Mouse (Mus musculus) midbrain, embryonic 14.5 days (tissue): ENCODE measurements at regions not wholly inside any gene's neighbourhood (a gene's known extent, or its start where the extent isn't known, plus 50 kb on each side); places are given as distances from the start of the nearest gene placed in this dataset.
"Not testable (repeated sequence)": the region's sequence is repeated elsewhere in the genome, so short reads cannot be mapped to it uniquely, and the experiment has no call there.

ENCODE experiments used
- ATAC-seq: fragments of 200-750 bp; cut with Nextera tagmentation; 2 replicates; pipeline ENCODE4 v1.8.0; 2017; ENCODE audit warnings: moderate number of reproducible peaks, moderate library complexity; ENCODE audit not compliant: low FRiP score, low TSS enrichment
- DNase-seq: peaks from one replicate; pipeline ENCODE4 v3.0.0-alpha.2; 2015
- H3K27ac ChIP-seq: fragments of 300-500 bp; sonication (generic); replicated peaks from 2 replicates; pipeline ENCODE4 v1.5.1; 2014; ENCODE audit warnings: mild to moderate bottlenecking, low read depth, low read length, moderate library complexity
- H3K27me3 ChIP-seq: fragments of 300-500 bp; sonication (generic); 2 replicates; pipeline ENCODE4 v1.6.1; 2014; ENCODE audit warnings: low read length, control low read depth, mixed read lengths; ENCODE audit not compliant: control insufficient read depth, insufficient read depth
- H3K36me3 ChIP-seq: fragments of 300-500 bp; sonication (generic); 2 replicates; pipeline ENCODE4 v1.6.1; 2014; ENCODE audit warnings: low read length, control low read depth; ENCODE audit not compliant: control insufficient read depth, insufficient read depth
- H3K4me1 ChIP-seq: fragments of 300-500 bp; sonication (generic); 2 replicates; pipeline ENCODE4 v1.6.1; 2014; ENCODE audit warnings: mild to moderate bottlenecking, antibody characterized with exemption, low read length, control low read depth; ENCODE audit not compliant: control insufficient read depth, insufficient read depth
- H3K4me2 ChIP-seq: fragments of 300-500 bp; sonication (generic); 2 replicates; pipeline ENCODE4 v1.6.1; 2014; ENCODE audit warnings: mild to moderate bottlenecking, low read length, moderate library complexity
- H3K4me3 ChIP-seq: fragments of 300-500 bp; sonication (generic); replicated peaks from 2 replicates; pipeline ENCODE4 v1.5.1; 2014; ENCODE audit warnings: low read depth, low read length
- H3K9ac ChIP-seq: fragments of 300-500 bp; sonication (generic); replicated peaks from 2 replicates; pipeline ENCODE4 v1.6.1; 2014; ENCODE audit warnings: mild to moderate bottlenecking, low read length, moderate library complexity
- H3K9me3 ChIP-seq: fragments of 300-500 bp; sonication (generic); 2 replicates; pipeline ENCODE4 v1.6.1; 2016; ENCODE audit warnings: low read length, control low read depth, mixed read lengths; ENCODE audit not compliant: control insufficient read depth
- WGBS: fragments of 180-500 bp; shearing (Covaris S2); extraction: QIAGEN DNeasy Blood & Tissue Kit; methylation state at CpG from one replicate; pipeline ENCODE4 v1.1.7; 2014; 5-methylcytosine and 5-hydroxymethylcytosine counted together

DNA sequence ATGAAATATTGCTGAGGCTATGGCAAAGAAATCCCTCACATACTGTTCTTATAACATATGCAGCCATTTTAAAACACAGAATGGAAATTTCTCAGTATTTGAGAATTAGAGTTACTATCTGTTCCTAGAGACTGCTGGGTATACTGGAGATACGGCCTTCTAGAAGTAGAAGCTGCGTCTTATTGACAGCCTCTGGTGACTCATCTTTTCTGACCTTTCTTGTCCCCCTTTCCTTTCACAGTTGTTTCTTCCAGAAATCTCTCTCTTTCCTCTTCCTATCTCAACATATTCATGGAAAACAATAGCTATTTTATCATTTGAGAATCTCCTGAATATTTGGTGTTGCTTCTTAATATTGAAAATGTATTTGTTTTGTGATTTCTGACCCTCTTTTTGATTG is 315.1 kb downstream of the Atxn7l3b start:
- 91% methylated on average over 2 of the region's 2 CpGs for WGBS
- ATAC-seq, result no peak

DNA sequence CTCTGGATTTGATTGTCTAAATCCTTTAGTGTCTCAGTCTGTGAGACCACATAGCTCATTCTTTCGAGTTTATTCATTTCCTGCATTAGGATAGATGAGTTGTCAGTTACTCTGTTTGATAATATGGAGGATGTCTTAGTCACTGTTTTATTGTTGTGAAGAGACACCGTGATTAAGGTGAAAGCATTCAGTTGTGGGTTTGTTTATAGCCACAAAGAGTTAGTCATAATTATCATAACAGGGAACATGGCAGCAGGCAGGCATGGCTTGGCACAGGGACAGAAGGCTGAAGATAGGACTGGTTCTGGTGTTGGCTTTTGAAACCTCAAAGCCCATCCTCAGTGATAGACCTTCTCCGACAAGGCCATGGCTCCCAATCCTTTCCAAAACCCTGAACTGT is 314.6 kb downstream of the Atxn7l3b start:
- H3K4me2 ChIP-seq, result no peak overlapping the region
- H3K36me3 ChIP-seq, result no peaks in the 10 kb centered on the region
- no peaks in the 10 kb centered on the region for H3K9me3 ChIP-seq
- DNase-seq (no peak), ATAC-seq (no peak)
- no peak overlapping the region for H3K4me3 ChIP-seq
- 87% methylated on average over 3 of the region's 3 CpGs for WGBS
- H3K4me1 ChIP-seq, result no peaks in the 10 kb centered on the region
- no peak overlapping the region for H3K27ac ChIP-seq
- no peak overlapping the region for H3K9ac ChIP-seq
- H3K27me3 ChIP-seq, result no peaks in the 10 kb centered on the region

More for the DNA sequence above, 315.1 kb downstream of the Atxn7l3b start:
- Histone ChIP-seq H3K9ac (no peak overlapping the region), H3K9me3 (no peaks in the 10 kb centered on the region), H3K4me1 (no peaks in the 10 kb centered on the region), H3K4me2 (no peak overlapping the region), H3K4me3 (no peak overlapping the region), H3K36me3 (no peaks in the 10 kb centered on the region), H3K27ac (no peak overlapping the region), H3K27me3 (no peaks in the 10 kb centered on the region)
- DNase-seq, result no peak

DNA sequence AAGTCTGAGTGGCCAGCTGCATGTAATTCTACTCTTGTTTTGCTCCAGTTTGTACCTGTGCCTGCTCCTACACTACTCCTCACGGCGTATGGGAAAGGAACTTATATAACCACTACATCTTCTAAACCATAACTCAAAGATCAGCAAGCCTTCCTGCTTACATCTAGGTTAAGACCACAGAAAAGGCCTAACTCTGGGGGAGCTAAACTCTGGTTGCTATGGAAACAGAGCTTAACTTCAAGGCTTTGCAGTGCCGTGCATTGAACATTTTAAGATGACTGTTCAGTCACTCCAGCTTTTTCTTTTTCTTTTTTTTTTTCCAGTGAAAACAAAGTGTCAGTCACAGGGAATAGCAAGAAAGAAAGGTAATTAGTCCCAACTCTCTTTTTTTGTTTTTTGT is 309.1 kb downstream of the Atxn7l3b start:
- no peak overlapping the region for H3K27ac ChIP-seq
- H3K36me3 ChIP-seq, result no peaks in the 10 kb centered on the region
- no peak overlapping the region for H3K9ac ChIP-seq
- 46% methylated on average over 3 of the region's 3 CpGs for WGBS
- no peaks in the 10 kb centered on the region for H3K27me3 ChIP-seq
- ATAC-seq, result no peak
- no peak overlapping the region for H3K4me3 ChIP-seq
- H3K4me1 ChIP-seq, result 0 out of 2 replicates have a peak, but pooled peaks cover 3% of the 10 kb centered on the region
- H3K9me3 ChIP-seq, result no peaks in the 10 kb centered on the region
- no peak overlapping the region for H3K4me2 ChIP-seq
- DNase-seq, result peak; percentile 84

DNA sequence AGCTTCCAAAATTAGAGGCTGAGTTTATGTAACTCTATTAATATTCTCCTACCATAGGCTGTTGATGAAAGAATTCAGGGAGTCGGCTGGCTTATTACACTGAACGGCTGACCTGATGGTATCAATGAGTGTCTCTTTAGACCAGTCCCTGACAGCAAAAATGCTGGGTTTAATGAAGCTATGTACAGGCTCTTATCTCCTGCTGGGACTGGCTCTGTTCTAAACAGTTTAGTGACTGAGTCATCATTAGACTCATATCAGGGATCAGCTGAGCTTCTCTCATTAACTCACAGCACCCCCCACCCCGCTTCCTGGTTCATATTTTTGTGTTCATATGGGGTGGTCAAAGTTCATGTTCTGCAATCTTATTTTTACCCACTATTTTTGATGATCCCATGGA is 299.0 kb downstream of the Atxn7l3b start:
- DNase-seq (no peak), ATAC-seq (peak; percentile 24; the same call in 1 of the 2 replicates)
- H3K36me3 ChIP-seq, result no peaks in the 10 kb centered on the region
- no peak overlapping the region for H3K27ac ChIP-seq
- 71% methylated on average over 3 of the region's 3 CpGs for WGBS
- H3K9me3 ChIP-seq, result no peaks in the 10 kb centered on the region
- no peaks in the 10 kb centered on the region for H3K27me3 ChIP-seq
- H3K9ac ChIP-seq, result no peak overlapping the region
- H3K4me1 ChIP-seq, result no peaks in the 10 kb centered on the region
- H3K4me3 ChIP-seq, result no peak overlapping the region
- no peak overlapping the region for H3K4me2 ChIP-seq

DNA sequence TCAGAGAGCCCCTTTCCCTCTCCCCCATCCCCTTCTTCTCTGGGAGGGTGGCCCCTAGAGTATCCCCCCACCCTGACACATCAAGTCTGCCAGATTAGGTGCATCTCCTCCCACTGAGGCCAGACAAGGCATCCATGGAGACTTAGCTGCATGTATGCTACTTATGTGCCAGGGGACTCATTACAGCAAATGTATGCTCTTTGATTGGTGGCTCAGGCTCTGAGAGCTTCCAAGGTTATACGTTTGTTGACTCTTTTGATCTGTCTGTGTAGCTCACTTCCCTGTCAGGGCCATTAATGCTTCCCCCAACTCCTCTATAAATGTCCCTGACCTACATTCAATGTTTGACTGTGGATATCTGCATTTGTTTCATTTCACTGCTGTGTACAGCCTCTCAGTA is 293.6 kb downstream of the Atxn7l3b start:
- Histone ChIP-seq H3K27ac (no peak overlapping the region), H3K9ac (no peak overlapping the region), H3K27me3 (no peaks in the 10 kb centered on the region), H3K4me3 (no peak overlapping the region), H3K36me3 (no peaks in the 10 kb centered on the region), H3K9me3 (no peaks in the 10 kb centered on the region), H3K4me1 (no peaks in the 10 kb centered on the region), H3K4me2 (no peak overlapping the region)
- peak; percentile 8 for DNase-seq
- no peak for ATAC-seq
- WGBS, result 45% methylated on average over 1 of the region's 1 CpGs

DNA sequence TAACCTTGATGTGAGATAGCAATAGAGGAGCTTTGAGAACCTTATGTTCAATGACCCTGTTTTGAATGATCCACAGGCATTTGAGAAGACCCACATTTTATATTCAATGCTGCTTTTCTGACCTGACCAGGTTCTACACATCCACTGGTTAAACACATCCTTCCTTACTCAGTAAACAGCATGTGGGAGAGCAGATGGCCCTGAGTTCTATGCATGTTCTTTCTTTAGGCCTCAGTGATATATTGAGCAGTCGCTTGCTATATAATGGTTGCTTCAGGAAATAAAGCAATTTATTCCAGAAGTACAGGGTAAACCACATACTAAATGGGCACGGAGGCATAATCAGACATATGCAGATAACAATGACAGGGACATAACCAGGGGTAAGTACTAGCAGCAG is 292.2 kb downstream of the Atxn7l3b start:
- H3K27ac ChIP-seq, result no peak overlapping the region
- WGBS, result 92% methylated on average over 2 of the region's 2 CpGs
- H3K9me3 ChIP-seq, result no peaks in the 10 kb centered on the region
- H3K36me3 ChIP-seq, result no peaks in the 10 kb centered on the region
- no peak overlapping the region for H3K9ac ChIP-seq
- H3K4me2 ChIP-seq, result no peak overlapping the region
- H3K4me1 ChIP-seq, result no peaks in the 10 kb centered on the region
- DNase-seq (no peak), ATAC-seq (no peak)
- H3K27me3 ChIP-seq, result no peaks in the 10 kb centered on the region
- H3K4me3 ChIP-seq, result no peak overlapping the region

DNA sequence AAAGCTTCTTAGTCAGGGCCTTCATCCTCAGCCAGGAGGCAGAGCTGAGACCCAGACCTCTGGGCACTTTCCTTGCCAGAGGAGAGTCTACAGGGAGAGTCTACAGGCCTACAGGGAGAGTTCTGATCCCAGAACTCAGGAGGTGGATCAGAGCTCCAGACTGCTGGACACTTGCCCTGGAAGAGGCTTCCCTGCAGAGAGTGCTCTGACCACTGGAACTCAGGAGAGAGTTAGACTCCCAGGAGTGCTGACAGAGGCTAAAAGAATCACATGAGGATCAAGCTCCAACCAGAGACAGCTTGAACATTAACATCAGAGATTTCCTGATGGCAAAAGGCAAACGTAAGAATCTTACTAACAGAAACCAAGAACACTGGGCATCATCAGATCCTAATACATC is 288.2 kb downstream of the Atxn7l3b start:
- H3K9me3 ChIP-seq, H3K27me3 ChIP-seq, H3K4me2 ChIP-seq, H3K9ac ChIP-seq, ATAC-seq, H3K27ac ChIP-seq, DNase-seq, H3K36me3 ChIP-seq, H3K4me1 ChIP-seq, H3K4me3 ChIP-seq: not testable (repeated sequence)
- 100% methylated on average over 1 of the region's 1 CpGs for WGBS

DNA sequence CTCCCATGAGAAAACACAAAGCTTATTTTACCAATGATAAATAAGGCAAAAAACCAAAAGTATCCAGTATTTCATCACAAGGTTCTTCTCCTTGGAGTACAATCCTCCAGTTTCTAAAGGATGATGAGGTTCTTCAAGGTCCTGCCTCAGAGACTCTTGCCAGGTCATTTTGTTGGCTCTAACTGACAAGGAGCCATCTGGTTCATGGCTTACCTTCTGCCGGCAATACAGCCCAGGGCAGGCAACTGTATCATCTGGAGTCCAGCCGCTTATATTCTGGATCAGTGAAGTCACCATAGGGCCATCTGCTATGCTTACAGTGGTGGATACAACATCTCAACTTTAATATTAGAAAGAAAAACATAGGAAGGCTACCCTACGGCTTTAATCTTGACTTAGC is 279.8 kb downstream of the Atxn7l3b start:
- Histone ChIP-seq H3K36me3 (no peaks in the 10 kb centered on the region), H3K9ac (no peak overlapping the region), H3K4me1 (no peaks in the 10 kb centered on the region), H3K9me3 (no peaks in the 10 kb centered on the region), H3K4me2 (no peak overlapping the region), H3K27me3 (no peaks in the 10 kb centered on the region), H3K4me3 (no peak overlapping the region), H3K27ac (no peak overlapping the region)
- ATAC-seq, result no peak
- WGBS, result 89% methylated on average over 3 of the region's 3 CpGs
- DNase-seq, result no peak
